Mouse (Mus musculus): ENCODE results near the gene Tor4a.
A peak's percentile ranks its signal among the peaks of the same experiment; 100 is the strongest.

The Tor4a gene

DNA sequence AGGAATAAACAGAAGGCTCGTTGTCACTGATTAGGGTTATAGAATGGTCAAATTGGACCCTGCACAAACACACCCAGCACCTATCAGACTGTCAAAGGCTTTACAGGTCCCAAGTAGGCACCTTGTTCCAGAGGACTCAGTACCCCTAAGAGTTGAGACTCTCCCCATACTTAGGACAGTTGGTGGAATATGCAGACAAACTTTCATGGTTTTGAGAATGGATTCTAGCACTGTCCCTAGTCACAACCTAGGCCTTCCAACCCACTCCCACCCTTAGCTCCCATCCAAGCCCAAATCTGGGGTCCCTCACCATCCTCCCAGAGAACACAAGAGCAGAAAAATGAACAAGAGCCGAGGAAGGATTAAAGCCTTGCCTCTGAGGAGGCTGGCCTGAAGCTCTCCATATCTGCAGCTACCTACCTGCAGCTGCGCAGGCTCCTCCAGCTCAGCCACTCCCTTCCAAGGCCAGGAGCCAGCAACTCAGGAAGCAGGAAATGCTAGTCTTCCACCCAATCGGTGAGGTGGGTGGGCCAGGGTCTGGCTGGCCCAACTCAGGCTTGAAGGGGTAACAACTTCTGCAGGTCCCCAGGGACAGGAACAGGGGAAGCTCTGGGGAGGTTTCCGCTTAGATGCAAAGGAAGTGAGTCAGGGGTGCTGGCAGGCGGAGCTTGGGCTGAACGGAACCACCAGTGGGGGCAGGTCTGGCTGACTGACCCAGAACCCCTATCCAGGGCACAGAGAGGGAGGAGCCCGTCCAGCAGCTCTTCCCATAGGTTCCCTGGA is at the start of gene Tor4a:
Gene Tor4a, minus strand, starts transcription at position 715 of the 783 bp plus-strand sequence.
- no peak for DNase-seq (ENCODE audit: low read depth, low spot score)

DNA sequence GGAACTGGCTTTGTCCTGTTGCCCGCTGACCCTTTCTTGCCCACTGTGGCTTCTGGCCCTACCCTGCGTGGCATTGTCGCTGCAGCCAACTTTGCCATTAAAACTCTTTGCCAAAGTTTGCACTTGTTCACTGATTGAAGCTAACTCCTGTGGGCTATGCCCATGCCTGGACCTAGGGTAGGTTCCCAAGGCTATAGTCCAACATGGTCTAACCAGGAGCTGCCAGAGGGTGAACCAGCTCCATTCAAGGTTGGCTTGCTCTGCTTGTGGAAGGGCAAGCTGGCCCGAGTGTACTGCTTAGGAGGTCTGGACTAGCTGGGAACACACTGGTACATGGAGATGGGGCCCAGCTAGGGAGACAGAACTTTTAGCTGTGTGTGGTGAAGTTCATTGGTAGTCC is 47.5 kb upstream of the Tor4a start:
- DNase-seq (ENCODE audit: low read depth, low spot score) = no peak

DNA sequence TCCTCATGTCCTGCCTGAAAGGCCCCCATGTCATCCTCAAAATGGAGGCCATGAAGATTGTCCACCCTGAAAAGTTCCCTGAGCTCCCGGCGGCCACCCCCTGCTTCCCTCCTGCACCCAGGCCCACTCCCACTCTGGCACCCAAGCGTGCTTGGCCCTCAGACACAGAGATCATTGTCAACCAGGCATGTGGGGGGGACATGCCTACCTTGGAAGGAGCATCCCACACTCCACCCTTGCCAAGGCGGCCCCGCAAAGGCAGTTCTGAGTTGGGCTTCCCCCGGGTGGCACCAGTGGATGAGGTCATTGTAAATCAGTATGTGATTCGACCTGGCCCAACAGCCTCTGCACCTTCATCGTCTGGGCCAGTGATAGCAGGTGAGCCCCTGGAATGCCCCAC is 46.7 kb upstream of the Tor4a start:
- DNase-seq (ENCODE audit: low read depth, low spot score) = no peak

DNA sequence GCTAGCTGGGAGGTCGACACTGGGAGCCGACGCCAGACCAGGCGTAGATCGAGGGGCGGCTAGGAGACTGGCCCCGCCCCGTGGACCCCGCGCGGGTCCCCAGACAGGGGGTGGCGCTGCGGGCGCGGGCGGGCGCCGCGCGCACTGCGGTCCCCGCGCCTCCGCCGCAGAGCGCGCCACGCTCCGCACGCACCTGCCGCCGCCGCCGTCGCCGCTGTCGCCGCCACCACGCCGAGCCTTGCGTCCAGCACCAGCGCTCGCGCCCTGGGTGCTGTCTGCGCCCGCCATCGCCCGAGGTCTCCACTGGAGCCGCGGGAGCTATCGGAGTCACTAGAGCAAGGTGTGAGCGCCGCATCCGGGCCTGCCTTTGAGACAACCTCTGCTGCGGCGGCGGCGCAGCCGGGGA is 45.4 kb upstream of the Tor4a start, which contains the start of the genes Rnf208 and Cysrt1:
Gene Rnf208, plus strand, starts transcription at position 155 of the 406 bp plus-strand sequence.
Gene Cysrt1, minus strand, starts transcription at position 352 of the 406 bp plus-strand sequence.
- no peak for DNase-seq (ENCODE audit: low read depth, low spot score)

DNA sequence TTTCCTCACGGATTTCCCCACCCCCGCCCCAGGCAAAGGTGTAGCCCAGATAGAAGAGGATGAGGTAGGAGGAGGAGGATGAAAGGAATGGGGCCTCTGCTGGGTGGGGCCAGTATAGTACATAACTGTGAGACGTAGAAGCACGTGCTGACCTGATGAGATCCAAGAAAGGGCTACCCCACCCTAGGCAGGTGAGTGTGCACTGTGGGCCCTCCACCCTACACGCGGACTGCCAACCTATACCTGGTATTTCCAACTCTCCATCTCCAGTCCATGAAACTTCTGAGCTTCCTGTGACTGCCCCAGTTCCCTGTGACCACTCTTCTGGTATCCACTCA is 44.7 kb upstream of the Tor4a start:
- no peak for DNase-seq (ENCODE audit: low read depth, low spot score)

DNA sequence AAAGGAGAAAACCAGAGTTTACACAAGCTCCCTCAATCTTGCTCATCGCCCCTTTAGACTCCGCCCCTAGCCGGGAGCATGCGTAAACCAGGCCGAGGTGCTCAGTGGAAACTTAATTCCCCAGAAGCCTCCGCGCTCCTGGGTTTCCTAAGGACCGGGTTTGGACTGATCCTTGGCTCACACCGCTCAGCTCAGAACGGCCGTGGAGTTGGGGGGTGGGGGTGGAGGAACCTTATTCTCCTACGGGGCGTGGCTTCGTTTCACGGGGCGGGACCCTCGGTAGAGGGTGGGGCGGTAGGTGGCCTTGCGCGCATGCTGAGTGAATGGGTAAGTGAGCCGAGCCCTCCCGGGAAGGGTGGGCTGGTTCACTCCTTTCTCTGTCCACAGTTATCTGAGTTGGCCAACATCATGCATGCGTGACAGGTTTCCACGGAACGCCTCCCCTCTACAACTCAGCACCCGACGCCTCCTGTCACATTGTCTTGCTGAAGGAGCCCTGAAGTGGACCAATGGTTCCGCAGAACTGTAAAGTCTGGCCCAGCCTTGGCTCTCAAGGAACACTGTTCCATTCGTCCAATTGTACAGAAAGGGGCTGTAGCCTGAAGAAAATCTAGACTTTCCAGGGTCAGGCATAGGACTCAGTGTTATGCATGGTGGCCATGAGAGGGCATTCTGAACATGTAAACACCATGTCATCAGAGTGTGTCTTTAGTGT is 44.2 kb upstream of the Tor4a start:
- peak; percentile 58 for DNase-seq (ENCODE audit: low read depth, low spot score)

DNA sequence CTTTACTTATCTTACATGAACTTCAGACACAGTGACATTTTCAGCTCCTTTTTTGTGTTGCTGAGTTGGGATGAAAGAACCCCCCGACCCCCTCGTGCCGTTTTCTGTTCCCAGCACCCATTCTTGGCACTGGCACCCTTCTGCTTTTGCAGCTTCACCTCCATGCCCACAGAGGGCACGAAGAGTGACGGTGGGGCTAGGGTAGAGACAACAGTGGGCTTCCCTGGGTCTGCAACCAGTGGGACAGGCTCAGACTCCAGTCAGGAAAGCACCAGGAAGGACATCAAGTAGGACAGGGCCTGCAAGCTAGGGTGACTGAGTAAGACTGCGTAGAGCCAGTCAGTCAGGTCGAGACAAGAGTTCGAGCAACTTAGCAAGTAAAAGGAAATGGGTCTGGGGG is 43.6 kb upstream of the Tor4a start:
- no peak for DNase-seq (ENCODE audit: low read depth, low spot score)

DNA sequence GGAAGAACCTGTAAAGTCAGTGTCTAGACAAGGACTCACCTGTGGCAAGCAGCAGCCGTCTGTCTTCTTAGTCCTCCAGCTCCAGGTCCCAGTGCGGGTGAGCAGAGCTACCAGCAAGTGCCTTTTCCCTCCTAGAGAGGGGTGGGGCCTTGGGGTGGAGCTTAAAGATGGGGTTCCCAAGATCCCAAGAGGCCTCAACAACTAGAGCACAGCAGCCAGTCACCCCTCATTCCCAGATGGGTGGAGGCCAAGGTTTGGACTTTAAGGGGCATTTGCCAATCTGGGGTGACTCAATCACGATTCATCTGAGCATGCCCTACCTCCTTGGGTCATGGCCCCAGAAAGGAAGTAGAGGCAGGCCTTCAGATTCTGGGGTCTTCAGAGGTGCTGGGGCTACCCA is 43.1 kb upstream of the Tor4a start:
- no peak for DNase-seq (ENCODE audit: low read depth, low spot score)

- no peak for DNase-seq (ENCODE audit: low read depth, low spot score)
Measured at GRCm38 (mm10) chr2:25238106-25238505, 41.4 kb upstream of the Tor4a start.

DNA sequence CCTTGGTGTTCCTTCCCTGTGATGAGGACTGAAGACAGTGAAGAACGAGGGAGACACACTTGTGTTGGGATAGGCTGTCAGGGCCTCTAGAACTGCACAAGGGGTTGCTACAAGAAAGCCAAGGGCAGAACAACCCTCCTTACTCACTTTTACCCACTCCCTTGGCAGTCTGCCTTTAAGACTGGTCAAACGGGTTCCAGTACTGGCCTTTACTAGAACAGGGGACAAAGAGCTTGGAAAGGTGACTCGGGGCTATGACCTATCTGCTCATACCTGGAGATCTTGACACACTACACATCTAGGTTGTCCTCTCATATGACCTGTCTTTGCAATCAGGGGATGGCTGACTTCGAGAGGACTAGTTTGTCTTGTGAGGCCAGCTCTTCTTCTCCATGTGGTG is 40.8 kb upstream of the Tor4a start:
- DNase-seq (ENCODE audit: low read depth, low spot score) = no peak

DNA sequence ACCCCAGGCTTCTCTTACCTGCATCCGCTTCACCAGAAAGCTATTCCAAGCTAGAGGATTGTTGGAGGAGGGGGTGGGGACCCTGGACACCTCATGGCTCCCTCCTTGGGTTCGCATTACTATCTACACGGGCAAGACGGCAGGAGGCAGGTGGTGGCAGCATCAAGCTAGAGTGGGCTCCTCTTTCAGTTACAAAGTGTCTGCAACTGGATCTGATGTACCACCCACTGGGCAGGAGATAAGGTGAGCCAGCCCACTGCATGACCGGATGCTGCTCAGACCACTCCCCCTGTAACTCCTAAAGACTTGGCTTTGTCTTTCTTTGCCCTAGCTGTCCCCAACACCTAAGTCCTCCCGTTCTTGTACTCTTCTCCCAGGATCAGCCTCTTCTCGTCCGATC is 39.9 kb upstream of the Tor4a start, which contains the start of gene Rnf224:
Gene Rnf224, minus strand, starts transcription at position 174 of the 400 bp plus-strand sequence.
- DNase-seq (ENCODE audit: low read depth, low spot score) = no peak

GRCm38 (mm10) chr2:25234551-25235220 is 38.0 kb upstream of the Tor4a start:
- DNase-seq (ENCODE audit: low read depth, low spot score) = no peak

DNA sequence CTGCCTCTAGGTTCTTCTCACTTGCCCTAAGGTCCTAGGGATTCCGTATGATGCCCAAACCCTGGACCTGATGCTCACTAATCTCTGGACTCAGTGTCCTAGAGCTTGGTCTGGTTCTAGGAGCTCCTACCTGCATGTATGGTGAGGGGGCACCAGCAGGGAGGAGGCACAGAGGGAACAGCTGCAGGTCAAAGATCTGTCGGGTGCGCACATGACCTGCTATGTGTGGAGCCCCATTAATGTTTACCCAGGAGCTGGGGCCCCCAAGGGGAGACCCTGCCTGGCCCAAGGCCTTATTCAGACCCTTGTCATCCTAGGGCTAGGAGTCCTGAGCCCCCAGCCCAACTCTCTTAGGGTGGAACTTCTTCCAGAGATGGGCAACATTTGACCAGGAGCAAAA is 37.4 kb upstream of the Tor4a start, which contains the start of gene Slc34a3:
Gene Slc34a3, minus strand, starts transcription at position 315 of the 400 bp plus-strand sequence.
- DNase-seq (ENCODE audit: low read depth, low spot score) = no peak

DNA sequence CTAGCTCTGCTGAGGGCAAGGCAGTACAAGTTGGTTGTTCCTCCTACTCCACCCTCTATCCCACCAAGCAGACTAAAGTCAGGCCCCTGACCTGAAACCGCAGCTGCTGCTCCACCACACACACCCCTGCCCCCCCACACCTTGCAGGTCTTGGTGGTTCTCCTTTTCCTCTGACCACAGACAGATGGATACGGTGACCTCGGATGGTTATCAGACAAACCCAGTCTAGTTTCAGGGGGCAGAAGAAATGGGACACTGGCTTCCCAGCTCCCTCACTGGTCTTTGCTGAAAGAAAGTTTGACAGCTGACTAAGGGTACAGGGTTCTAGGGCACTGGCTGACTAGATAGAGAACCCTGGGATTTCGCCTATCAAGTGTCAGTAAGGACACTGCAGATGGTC is 36.7 kb upstream of the Tor4a start:
- no peak for DNase-seq (ENCODE audit: low read depth, low spot score)

GRCm38 (mm10) chr2:25231038-25231437 is 34.4 kb upstream of the Tor4a start:
- DNase-seq (ENCODE audit: low read depth, low spot score) = no peak

DNA sequence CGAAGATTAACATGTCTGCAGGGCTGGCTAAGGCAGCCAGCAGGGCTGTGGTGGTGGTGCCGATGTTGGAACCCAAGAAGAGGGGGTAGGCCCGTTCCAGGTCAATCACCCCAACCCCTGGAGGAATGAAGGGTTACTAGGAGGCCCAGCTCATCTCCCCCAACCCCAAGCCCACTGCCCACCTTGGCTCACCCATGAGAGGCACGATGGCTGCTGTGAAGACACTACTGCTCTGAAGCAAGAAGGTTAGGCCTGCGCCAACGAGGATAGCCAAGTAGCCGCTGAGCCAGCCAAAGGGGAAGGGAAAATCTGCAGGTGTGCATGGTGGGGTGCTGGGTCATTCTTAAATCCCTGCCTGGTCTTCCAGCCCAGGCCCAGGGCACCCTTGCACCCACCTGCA is 33.9 kb upstream of the Tor4a start:
- no peak for DNase-seq (ENCODE audit: low read depth, low spot score)

GRCm38 (mm10) chr2:25229582-25229981 is 32.9 kb upstream of the Tor4a start:
- no peak for DNase-seq (ENCODE audit: low read depth, low spot score)

- DNase-seq (ENCODE audit: low read depth, low spot score) = no peak
Measured at GRCm38 (mm10) chr2:25228995-25229530, 32.4 kb upstream of the Tor4a start.

- peak; percentile 61 for DNase-seq (ENCODE audit: low read depth, low spot score)
Measured at GRCm38 (mm10) chr2:25228431-25228889, 31.8 kb upstream of the Tor4a start.

DNA sequence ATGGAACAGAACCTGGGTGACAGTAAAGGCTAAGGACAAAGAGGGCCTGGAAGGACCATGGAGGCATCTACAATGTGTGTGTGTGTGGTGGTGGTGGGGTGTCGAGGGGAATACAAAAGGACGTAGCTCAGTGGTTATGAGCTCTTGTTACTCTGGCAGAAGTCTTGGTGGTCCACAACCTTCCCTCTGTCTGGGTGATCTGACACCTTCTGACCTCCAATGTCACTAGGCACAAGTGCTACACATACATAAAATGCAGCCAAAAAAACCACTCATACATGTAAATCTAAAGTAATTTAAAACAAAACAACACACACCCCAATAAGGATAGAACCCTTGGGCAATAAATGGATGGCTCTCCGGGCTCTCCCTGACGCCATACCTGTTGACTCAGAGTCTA is 30.7 kb upstream of the Tor4a start:
- DNase-seq (ENCODE audit: low read depth, low spot score) = no peak

- DNase-seq (ENCODE audit: low read depth, low spot score) = no peak
Measured at GRCm38 (mm10) chr2:25226864-25227263, 30.2 kb upstream of the Tor4a start.

GRCm38 (mm10) chr2:25225811-25226379 is 29.2 kb upstream of the Tor4a start:
- DNase-seq (ENCODE audit: low read depth, low spot score) = no peak
